Mouse (Mus musculus): ENCODE results near the gene Csf1. TPM values are rescaled to one million over a fixed set of nuclear protein-coding genes. Genes with fewer than 3 reads are reported as not detected.

The Csf1 gene
- total RNA-seq, 1 experiment = 34.0 TPM

- H3K4me3 ChIP-seq (ENCODE audit: insufficient read depth in 1 of 2, low read depth in 1 of 2, low read length in 2 of 2, poor library complexity in 1 of 2, severe bottlenecking in 1 of 2) = no peak overlapping the region
- H3K36me3 ChIP-seq (ENCODE audit: control insufficient read depth, insufficient read depth, low read length, poor library complexity, severe bottlenecking) = no peaks in the 10 kb centered on the region
- no peak overlapping the region for H3K27ac ChIP-seq (ENCODE audit: insufficient read depth, low read depth, low read length, poor library complexity, severe bottlenecking)
- no peaks in the 10 kb centered on the region for H3K4me1 ChIP-seq (ENCODE audit: control insufficient read depth in 2 of 2, insufficient read depth in 2 of 2, low read length in 2 of 2, poor library complexity in 1 of 2)
- no peaks in the 10 kb centered on the region for H3K9me3 ChIP-seq (ENCODE audit: control insufficient read depth, insufficient read depth, low read depth, low read length)
- no peak for TF ChIP-seq ZC3H11A (IDR thresholded peaks at IDR 0.05; ENCODE audit: borderline replicate concordance, low read depth, low read length)
- DNase-seq (ENCODE audit: low read depth, low spot score) = no peak
- in situ Hi-C loops (cut with MboI; ENCODE audit: low sequenced_read_pairs in 2 of 2, unreplicated experiment in 2 of 2) = no loop called here
- H3K9ac ChIP-seq (ENCODE audit: insufficient read depth, low read depth, low read length, poor library complexity, severe bottlenecking) = no peak overlapping the region
Measured at GRCm38 (mm10) chr3:107706164-107706563, 54.1 kb downstream of the Csf1 start.

GRCm38 (mm10) chr3:107704371-107704705 lies 55.9 kb downstream of the Csf1 start:
- TF ChIP-seq CHD2 (IDR thresholded peaks at IDR 0.05; ENCODE audit: low read depth, low read length) (no peak), MAFK (IDR thresholded peaks at IDR 0.05; ENCODE audit: insufficient read depth, low read depth, low read length) (no peak), ZC3H11A (IDR thresholded peaks at IDR 0.05; ENCODE audit: borderline replicate concordance, low read depth, low read length) (no peak), HCFC1 (IDR thresholded peaks at IDR 0.05; ENCODE audit: borderline replicate concordance, insufficient read depth, low read length) (no peak), ZNF384 (IDR thresholded peaks at IDR 0.05; ENCODE audit: low read depth, low read length) (no peak)
- in situ Hi-C loops (cut with MboI; ENCODE audit: low sequenced_read_pairs in 2 of 2, unreplicated experiment in 2 of 2) = loop anchor here in 1 of 2 experiments (5.0 kb wide), 1 partner anchor 158 kb away; no protein-coding TSS in a partner anchor
- H3K27ac ChIP-seq (ENCODE audit: insufficient read depth, low read depth, low read length, poor library complexity, severe bottlenecking) = no peak overlapping the region
- H3K9me3 ChIP-seq (ENCODE audit: control insufficient read depth, insufficient read depth, low read depth, low read length) = no peaks in the 10 kb centered on the region
- H3K36me3 ChIP-seq (ENCODE audit: control insufficient read depth, insufficient read depth, low read length, poor library complexity, severe bottlenecking) = no peaks in the 10 kb centered on the region
- no peak overlapping the region for H3K9ac ChIP-seq (ENCODE audit: insufficient read depth, low read depth, low read length, poor library complexity, severe bottlenecking)
- DNase-seq (ENCODE audit: low read depth, low spot score) = no peak
- no peaks in the 10 kb centered on the region for H3K4me1 ChIP-seq (ENCODE audit: control insufficient read depth in 2 of 2, insufficient read depth in 2 of 2, low read length in 2 of 2, poor library complexity in 1 of 2)
- no peak overlapping the region for H3K4me3 ChIP-seq (ENCODE audit: insufficient read depth in 1 of 2, low read depth in 1 of 2, low read length in 2 of 2, poor library complexity in 1 of 2, severe bottlenecking in 1 of 2)

- no peaks in the 10 kb centered on the region for H3K4me1 ChIP-seq (ENCODE audit: control insufficient read depth in 2 of 2, insufficient read depth in 2 of 2, low read length in 2 of 2, poor library complexity in 1 of 2)
- no peak for TF ChIP-seq ZC3H11A (IDR thresholded peaks at IDR 0.05; ENCODE audit: borderline replicate concordance, low read depth, low read length)
- TF ChIP-seq HCFC1 (IDR thresholded peaks at IDR 0.05; ENCODE audit: borderline replicate concordance, insufficient read depth, low read length) = no peak
- H3K27ac ChIP-seq (ENCODE audit: insufficient read depth, low read depth, low read length, poor library complexity, severe bottlenecking) = no peak overlapping the region
- H3K9ac ChIP-seq (ENCODE audit: insufficient read depth, low read depth, low read length, poor library complexity, severe bottlenecking) = no peak overlapping the region
- H3K36me3 ChIP-seq (ENCODE audit: control insufficient read depth, insufficient read depth, low read length, poor library complexity, severe bottlenecking) = no peaks in the 10 kb centered on the region
- DNase-seq (ENCODE audit: low read depth, low spot score) = no peak
- H3K4me3 ChIP-seq (ENCODE audit: insufficient read depth in 1 of 2, low read depth in 1 of 2, low read length in 2 of 2, poor library complexity in 1 of 2, severe bottlenecking in 1 of 2) = no peak overlapping the region
- in situ Hi-C loops (cut with MboI; ENCODE audit: low sequenced_read_pairs in 2 of 2, unreplicated experiment in 2 of 2) = loop anchor here in 1 of 2 experiments (5.0 kb wide), 1 partner anchor 158 kb away; no protein-coding TSS in a partner anchor
- H3K9me3 ChIP-seq (ENCODE audit: control insufficient read depth, insufficient read depth, low read depth, low read length) = no peaks in the 10 kb centered on the region
Measured at GRCm38 (mm10) chr3:107703675-107704370, 56.4 kb downstream of the Csf1 start.

GRCm38 (mm10) chr3:107701767-107702394 lies 58.4 kb downstream of the Csf1 start:
- Histone ChIP-seq H3K36me3 (ENCODE audit: control insufficient read depth, insufficient read depth, low read length, poor library complexity, severe bottlenecking) (no peaks in the 10 kb centered on the region), H3K9me3 (ENCODE audit: control insufficient read depth, insufficient read depth, low read depth, low read length) (no peaks in the 10 kb centered on the region), H3K4me3 (ENCODE audit: insufficient read depth in 1 of 2, low read depth in 1 of 2, low read length in 2 of 2, poor library complexity in 1 of 2, severe bottlenecking in 1 of 2) (no peak overlapping the region), H3K4me1 (ENCODE audit: control insufficient read depth in 2 of 2, insufficient read depth in 2 of 2, low read length in 2 of 2, poor library complexity in 1 of 2) (no peaks in the 10 kb centered on the region), H3K27ac (ENCODE audit: insufficient read depth, low read depth, low read length, poor library complexity, severe bottlenecking) (no peak overlapping the region), H3K9ac (ENCODE audit: insufficient read depth, low read depth, low read length, poor library complexity, severe bottlenecking) (no peak overlapping the region)
- in situ Hi-C loops (cut with MboI; ENCODE audit: low sequenced_read_pairs in 2 of 2, unreplicated experiment in 2 of 2) = loop anchor here in 1 of 2 experiments (5.0 kb wide), 1 partner anchor 160 kb away; no protein-coding TSS in a partner anchor
- DNase-seq (ENCODE audit: low read depth, low spot score) = no peak
- TF ChIP-seq MAFK (IDR thresholded peaks at IDR 0.05; ENCODE audit: insufficient read depth, low read depth, low read length) (no peak), HCFC1 (IDR thresholded peaks at IDR 0.05; ENCODE audit: borderline replicate concordance, insufficient read depth, low read length) (no peak), ZNF384 (IDR thresholded peaks at IDR 0.05; ENCODE audit: low read depth, low read length) (no peak), CHD2 (IDR thresholded peaks at IDR 0.05; ENCODE audit: low read depth, low read length) (no peak), ZC3H11A (IDR thresholded peaks at IDR 0.05; ENCODE audit: borderline replicate concordance, low read depth, low read length) (no peak)
